Comparison of ENCODE assay signal across 12 mouse cellular contexts in the genomic region with DNA sequence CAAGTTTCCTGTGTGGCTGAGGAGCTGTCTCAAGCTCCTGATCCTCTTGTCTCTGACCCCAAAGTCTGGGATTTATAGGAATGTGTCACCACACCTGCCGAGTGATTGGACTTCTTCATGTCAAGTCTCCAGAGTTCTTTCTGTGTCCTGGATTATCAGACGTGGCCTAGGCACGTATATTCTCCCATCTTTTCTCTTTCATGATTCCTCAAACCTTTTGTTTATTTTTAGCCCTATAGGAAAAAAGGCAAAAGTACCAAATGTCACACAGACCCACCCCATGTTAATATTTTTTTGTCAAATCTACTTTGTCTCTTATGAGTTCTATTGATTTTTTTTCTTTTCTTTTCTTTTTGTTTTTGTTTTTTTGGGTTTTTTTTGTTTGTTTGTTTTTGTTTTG.
"Had no signal": no experiment of that assay in that cellular context is flagged by ENCODE, and none has a peak within 500 bp of the region (broad histone marks: within the 10 kb centered on the region; RNA-seq: fewer than 3 reads in every experiment).

No protein-coding gene starts in this region.

- DNase-seq: left cerebral cortex, postnatal 4 days; liver; liver, embryonic 13.5 days; liver, postnatal 0 days; lung, adult 18-20 months; lung, adult 2 months; lung, embryonic 14.5 days; lung, postnatal 10 days; lung, postnatal 14 days; lung, postnatal 36 days; lung, postnatal 4 days; midbrain, embryonic 14.5 days had no signal
